Mouse (Mus musculus): ENCODE data around the gene Peli2. TPM values are rescaled to one million over a fixed set of nuclear protein-coding genes. Genes with fewer than 3 reads are reported as not detected.

Gene Peli2
- total RNA-seq, 1 experiment from 2014 or later = 6.6 TPM

DNA sequence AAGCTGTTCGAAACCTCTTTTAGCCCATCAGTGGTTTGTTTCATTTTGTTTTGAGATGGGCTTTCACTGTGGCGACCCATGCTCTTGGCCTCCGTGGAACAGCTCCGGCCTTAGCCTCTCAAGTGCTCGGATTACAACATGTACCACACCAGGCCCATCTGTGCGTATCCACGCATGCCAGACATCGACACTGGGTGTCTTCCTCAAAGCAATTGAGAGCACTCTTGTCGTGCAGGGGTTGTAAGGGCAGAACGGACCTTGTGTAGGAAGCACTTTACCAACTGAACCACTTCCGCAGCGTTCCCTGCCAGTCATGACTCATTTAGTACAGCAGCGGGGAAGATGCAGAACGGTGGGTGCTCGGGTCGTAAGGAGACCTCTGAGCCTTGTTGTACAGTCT lies 78.3 kb downstream of the Peli2 start:
- peak in 1 of 2 experiments; percentile 40; a peak in 2 of 4 replicates for ATAC-seq (replicated peaks in 1 of 2; ENCODE audit: insufficient read depth in 1 of 2, low FRiP score in 2 of 2, low TSS enrichment in 1 of 2, low read depth in 1 of 2, poor library complexity in 2 of 2, severe bottlenecking in 2 of 2)

GRCm38 (mm10) chr14:48199506-48199905 lies 78.9 kb downstream of the Peli2 start:
- no peak for ATAC-seq (replicated peaks in 1 of 2; ENCODE audit: insufficient read depth in 1 of 2, low FRiP score in 2 of 2, low TSS enrichment in 1 of 2, low read depth in 1 of 2, poor library complexity in 2 of 2, severe bottlenecking in 2 of 2)

GRCm38 (mm10) chr14:48200291-48200690 lies 79.7 kb downstream of the Peli2 start:
- ATAC-seq (replicated peaks in 1 of 2; ENCODE audit: insufficient read depth in 1 of 2, low FRiP score in 2 of 2, low TSS enrichment in 1 of 2, low read depth in 1 of 2, poor library complexity in 2 of 2, severe bottlenecking in 2 of 2) = no peak

DNA sequence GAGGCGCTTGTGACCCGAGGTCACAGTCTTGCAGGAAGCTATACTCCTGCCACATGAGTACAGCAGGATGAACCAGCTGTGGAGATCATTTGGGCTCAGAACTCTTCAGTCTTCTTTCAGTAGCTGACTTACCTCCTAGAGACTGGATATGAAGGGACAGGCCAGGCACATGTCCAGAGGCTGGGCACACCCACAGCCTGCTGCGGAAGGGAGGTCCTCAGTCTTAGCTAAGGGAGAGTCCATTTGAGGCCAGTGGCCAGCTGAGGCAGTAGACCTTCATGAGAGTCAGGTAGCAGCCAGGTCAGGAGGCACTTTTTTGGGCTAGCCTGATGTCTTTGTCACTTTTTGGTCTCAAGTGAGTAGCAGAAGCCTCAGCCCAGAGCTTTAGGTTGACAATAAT lies 80.2 kb downstream of the Peli2 start:
- no peak for ATAC-seq (replicated peaks in 1 of 2; ENCODE audit: insufficient read depth in 1 of 2, low FRiP score in 2 of 2, low TSS enrichment in 1 of 2, low read depth in 1 of 2, poor library complexity in 2 of 2, severe bottlenecking in 2 of 2)

DNA sequence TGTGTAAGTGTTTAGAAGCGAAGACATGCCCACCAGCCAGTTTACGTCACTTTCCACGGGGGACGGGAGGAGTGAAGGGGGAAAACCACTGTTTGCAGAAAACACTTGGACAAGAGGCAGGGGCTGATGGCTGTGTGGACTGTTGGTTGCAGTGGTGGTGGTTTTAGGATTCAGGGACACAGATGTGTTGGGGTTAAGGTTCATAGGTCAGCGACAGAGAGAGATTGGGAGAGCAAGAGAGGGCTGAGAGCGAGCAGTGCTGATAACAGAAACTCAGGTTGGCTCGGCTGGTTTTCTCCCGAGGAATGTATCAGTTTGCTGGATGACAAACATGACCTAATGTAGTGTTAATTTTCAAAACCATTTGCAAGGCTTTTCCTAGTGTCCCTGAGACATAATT lies 80.8 kb downstream of the Peli2 start:
- ATAC-seq (replicated peaks in 1 of 2; ENCODE audit: insufficient read depth in 1 of 2, low FRiP score in 2 of 2, low TSS enrichment in 1 of 2, low read depth in 1 of 2, poor library complexity in 2 of 2, severe bottlenecking in 2 of 2) = no peak

DNA sequence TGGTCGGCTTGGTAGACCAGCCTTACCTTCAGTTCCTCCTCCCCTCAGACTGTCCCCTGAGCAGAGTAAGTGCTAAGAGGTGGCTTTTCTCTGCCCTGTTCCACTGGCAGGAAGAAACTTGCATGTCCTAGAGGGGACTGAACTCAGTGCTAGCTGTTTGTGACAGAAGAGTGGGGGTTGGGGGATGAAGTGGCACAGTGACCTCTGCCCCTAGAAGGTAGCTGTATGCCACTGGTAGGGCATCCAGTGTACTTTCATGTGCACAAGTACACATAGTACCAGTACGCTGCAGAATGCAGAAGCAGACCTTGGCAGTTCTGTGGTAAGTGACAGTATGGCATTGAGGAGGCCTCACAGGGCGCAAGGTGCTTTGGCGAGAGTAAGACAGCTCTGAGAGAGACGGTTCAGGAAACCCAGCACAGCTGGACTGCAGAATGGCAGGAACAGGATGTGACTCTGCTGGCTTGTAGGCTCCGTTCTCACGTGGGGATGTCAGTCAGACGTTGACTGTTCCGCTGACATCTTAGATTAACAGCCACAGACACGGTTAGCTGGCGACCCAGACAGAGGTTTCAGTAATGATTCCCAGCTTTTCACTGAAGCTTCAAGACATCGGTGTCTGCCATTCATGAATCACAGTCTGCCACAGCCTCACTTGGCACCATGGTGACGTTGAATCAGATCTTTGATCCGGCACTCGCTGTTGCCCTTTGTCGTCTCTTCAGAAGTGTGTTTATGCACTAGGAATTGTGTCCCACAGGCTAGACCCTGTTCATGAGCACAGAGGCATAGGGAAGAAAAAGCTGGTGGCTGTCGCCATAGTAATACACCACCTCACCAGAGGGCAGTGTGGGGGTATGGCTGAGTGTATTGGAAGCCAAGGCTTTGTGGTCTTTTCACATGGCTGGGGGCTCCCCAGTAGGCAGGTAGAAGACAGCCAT lies 81.7 kb downstream of the Peli2 start:
- peak; percentile 90 for ATAC-seq (replicated peaks in 1 of 2; ENCODE audit: insufficient read depth in 1 of 2, low FRiP score in 2 of 2, low TSS enrichment in 1 of 2, low read depth in 1 of 2, poor library complexity in 2 of 2, severe bottlenecking in 2 of 2)

DNA sequence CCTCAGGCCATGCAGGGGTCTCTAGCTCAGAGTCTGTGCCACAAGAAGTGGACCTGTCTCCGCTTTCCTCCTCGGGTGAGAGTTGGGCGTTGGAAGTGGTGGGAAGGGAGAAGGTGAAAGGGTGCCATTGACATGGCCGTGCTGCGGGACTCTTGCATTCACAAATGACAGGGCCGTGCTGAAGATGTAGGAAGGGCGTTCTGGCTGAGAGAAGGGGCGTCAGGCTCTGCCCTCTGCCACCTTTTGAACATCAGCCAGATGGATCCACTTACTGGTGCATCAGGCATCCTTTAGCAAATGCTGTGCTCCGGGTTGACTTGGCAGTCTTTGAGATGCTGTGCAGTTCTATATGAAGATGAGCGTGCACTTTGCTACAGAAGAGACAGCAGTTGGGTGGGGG lies 84.4 kb downstream of the Peli2 start:
- no peak for ATAC-seq (replicated peaks in 1 of 2; ENCODE audit: insufficient read depth in 1 of 2, low FRiP score in 2 of 2, low TSS enrichment in 1 of 2, low read depth in 1 of 2, poor library complexity in 2 of 2, severe bottlenecking in 2 of 2)

DNA sequence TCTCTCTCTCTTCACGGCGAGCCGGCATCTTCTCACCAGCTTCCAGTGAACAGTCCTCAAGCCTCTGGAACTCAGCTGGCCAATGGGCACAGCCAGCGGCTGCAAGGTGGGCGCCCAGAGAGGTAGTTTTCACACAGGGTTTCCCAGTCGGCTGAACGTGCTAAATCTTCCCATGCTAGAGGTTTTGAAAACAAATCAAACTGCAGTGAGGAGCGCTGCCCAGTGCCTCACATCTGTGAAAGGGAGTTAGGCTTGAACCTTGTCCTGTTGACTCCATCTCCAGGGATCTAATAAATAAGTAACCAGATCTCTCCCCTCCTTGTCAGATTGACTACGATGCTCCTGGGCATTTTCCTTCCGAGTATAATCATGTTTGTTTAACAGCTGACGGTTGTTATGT lies 85.0 kb downstream of the Peli2 start:
- ATAC-seq (replicated peaks in 1 of 2; ENCODE audit: insufficient read depth in 1 of 2, low FRiP score in 2 of 2, low TSS enrichment in 1 of 2, low read depth in 1 of 2, poor library complexity in 2 of 2, severe bottlenecking in 2 of 2) = no peak

- no peak for ATAC-seq (replicated peaks in 1 of 2; ENCODE audit: insufficient read depth in 1 of 2, low FRiP score in 2 of 2, low TSS enrichment in 1 of 2, low read depth in 1 of 2, poor library complexity in 2 of 2, severe bottlenecking in 2 of 2)
These were observed 86.5 kb downstream of the Peli2 start for GRCm38 (mm10) chr14:48207119-48207518.

DNA sequence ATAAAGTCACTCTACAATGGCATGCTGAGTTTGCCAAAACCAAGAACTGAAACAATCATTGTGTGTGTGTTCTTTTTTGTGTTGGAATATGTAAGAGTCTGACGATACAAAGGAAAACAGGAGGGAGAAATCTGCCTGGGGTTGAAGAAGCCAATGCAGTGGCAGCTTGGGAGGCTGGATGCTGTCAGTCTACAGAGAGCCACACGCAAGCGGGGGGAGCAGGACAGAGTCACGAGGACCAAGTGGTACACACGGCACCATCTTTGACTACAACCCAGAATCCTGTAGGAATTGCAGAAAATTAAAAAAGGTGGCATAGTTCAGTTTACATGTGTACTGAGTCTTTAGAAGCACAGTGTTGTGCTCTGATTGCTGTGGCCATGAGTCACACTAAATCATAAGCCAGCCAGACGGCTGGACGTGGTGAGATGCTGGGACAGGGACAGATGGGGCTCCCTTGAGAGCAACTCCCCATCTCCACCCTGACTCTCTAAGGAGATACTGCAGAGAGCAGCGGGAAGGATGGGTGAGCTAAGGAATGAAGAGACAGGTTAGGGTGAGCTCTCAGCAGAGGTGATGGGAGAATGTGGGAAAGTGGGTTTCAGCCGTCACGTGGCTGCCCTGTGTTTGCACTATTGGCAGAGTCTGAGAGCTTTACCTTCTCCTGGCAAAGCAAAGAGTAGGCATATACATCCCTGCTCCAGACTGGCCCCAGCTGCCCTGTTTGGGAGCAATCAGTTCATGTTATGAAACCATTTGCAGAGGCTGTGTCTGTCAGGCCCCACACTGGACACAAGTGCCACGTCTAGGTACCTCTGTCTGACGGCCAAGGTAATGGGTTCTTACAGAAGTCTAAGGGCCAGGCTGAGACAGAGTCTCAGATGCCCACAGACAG lies 87.4 kb downstream of the Peli2 start:
- no peak for ATAC-seq (replicated peaks in 1 of 2; ENCODE audit: insufficient read depth in 1 of 2, low FRiP score in 2 of 2, low TSS enrichment in 1 of 2, low read depth in 1 of 2, poor library complexity in 2 of 2, severe bottlenecking in 2 of 2)

- ATAC-seq (replicated peaks in 1 of 2; ENCODE audit: insufficient read depth in 1 of 2, low FRiP score in 2 of 2, low TSS enrichment in 1 of 2, low read depth in 1 of 2, poor library complexity in 2 of 2, severe bottlenecking in 2 of 2) = no peak
These were observed 88.8 kb downstream of the Peli2 start for GRCm38 (mm10) chr14:48209436-48209835.

GRCm38 (mm10) chr14:48210089-48210488 lies 89.5 kb downstream of the Peli2 start:
- no peak for ATAC-seq (replicated peaks in 1 of 2; ENCODE audit: insufficient read depth in 1 of 2, low FRiP score in 2 of 2, low TSS enrichment in 1 of 2, low read depth in 1 of 2, poor library complexity in 2 of 2, severe bottlenecking in 2 of 2)

DNA sequence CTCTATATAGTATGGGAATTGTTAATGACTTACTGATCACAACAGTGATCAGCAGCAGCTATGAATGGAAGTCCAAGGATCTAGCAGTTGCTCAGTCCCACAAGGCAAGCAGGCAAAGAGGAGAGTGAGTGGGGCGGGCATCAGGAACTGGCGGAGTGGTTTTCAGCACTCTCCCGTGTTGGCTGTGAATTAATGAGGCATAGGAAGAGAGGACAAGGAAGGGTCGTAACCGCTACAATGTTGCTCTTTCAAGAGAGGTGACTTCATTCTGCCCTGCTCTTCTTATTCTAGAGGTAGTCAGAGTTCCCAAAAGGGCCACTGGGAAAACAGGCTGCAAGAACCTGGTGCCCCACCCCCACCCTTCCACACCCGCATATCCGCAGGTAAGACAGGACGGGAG lies 90.9 kb downstream of the Peli2 start:
- no peak for ATAC-seq (replicated peaks in 1 of 2; ENCODE audit: insufficient read depth in 1 of 2, low FRiP score in 2 of 2, low TSS enrichment in 1 of 2, low read depth in 1 of 2, poor library complexity in 2 of 2, severe bottlenecking in 2 of 2)

GRCm38 (mm10) chr14:48212839-48213238 lies 92.2 kb downstream of the Peli2 start:
- ATAC-seq (replicated peaks in 1 of 2; ENCODE audit: insufficient read depth in 1 of 2, low FRiP score in 2 of 2, low TSS enrichment in 1 of 2, low read depth in 1 of 2, poor library complexity in 2 of 2, severe bottlenecking in 2 of 2) = no peak

- no peak for ATAC-seq (replicated peaks in 1 of 2; ENCODE audit: insufficient read depth in 1 of 2, low FRiP score in 2 of 2, low TSS enrichment in 1 of 2, low read depth in 1 of 2, poor library complexity in 2 of 2, severe bottlenecking in 2 of 2)
These were observed 93.0 kb downstream of the Peli2 start for GRCm38 (mm10) chr14:48213593-48213992.

GRCm38 (mm10) chr14:48222051-48222450 lies 101.4 kb downstream of the Peli2 start:
- ATAC-seq (replicated peaks in 1 of 2; ENCODE audit: insufficient read depth in 1 of 2, low FRiP score in 2 of 2, low TSS enrichment in 1 of 2, low read depth in 1 of 2, poor library complexity in 2 of 2, severe bottlenecking in 2 of 2) = no peak

DNA sequence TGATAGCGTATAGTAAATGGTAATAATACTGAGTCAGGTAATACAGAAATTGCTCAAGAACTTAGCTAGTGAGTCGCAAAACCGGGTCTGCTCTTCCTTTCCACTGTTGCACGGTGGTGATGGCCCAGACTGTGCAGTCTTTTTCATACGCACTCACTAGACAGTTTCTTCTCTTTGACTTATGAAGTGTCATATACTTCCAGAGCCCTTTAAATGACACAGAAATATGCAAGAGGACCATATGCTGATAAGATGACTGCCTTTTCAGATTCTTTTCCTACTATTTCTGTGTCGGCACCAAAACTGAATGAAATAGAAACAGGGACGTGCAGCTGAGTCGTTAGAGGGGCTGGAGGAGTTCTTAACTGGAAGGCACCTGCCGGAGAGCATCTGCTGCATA lies 102.1 kb downstream of the Peli2 start:
- ATAC-seq (replicated peaks in 1 of 2; ENCODE audit: insufficient read depth in 1 of 2, low FRiP score in 2 of 2, low TSS enrichment in 1 of 2, low read depth in 1 of 2, poor library complexity in 2 of 2, severe bottlenecking in 2 of 2) = no peak

GRCm38 (mm10) chr14:48224203-48224602 lies 103.6 kb downstream of the Peli2 start:
- ATAC-seq (replicated peaks in 1 of 2; ENCODE audit: insufficient read depth in 1 of 2, low FRiP score in 2 of 2, low TSS enrichment in 1 of 2, low read depth in 1 of 2, poor library complexity in 2 of 2, severe bottlenecking in 2 of 2) = no peak

Measured in hematopoietic stem cell, adult 5-6 weeks (primary cell).